Mouse (Mus musculus): ENCODE results near the gene Ppp2r3a. TPM values are rescaled to one million over a fixed set of nuclear protein-coding genes. Genes with fewer than 3 reads are reported as not detected.

The Ppp2r3a gene
- total and polyA plus RNA-seq, 3 experiments = 1.1 to 3.0 TPM; not detected in 1

DNA sequence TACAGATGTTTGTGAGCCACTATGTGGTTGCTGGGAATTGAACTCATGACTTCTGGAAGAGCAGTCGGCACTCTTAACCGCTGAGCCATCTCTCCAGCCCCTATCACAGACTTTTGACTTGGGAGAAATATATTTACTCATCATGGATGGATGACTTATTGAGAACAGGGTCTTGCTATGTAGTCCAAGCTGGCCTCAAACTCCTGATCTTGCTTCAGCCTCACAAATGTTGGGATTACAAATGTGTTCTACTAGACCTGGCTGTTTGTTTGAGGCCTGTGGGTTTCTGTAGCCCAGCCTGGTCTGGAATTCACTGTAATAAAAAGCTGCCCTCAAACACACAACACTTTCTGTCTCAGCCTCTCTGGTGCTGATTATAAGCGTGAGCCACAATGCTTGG is 155.1 kb downstream of the Ppp2r3a start:
- no peak for DNase-seq (ENCODE audit: low read depth, low spot score)
- Histone ChIP-seq H3K27me3 (ENCODE audit: control insufficient read depth in 1 of 2, insufficient read depth in 2 of 2, low read length in 2 of 2) (no peaks in the 10 kb centered on the region), H3K4me1 (ENCODE audit: control insufficient read depth in 1 of 2, insufficient read depth in 2 of 2, low read length in 2 of 2) (peaks cover 5 to 12% of the 10 kb centered on the region in 2 experiments), H3K4me3 (ENCODE audit: control insufficient read depth in 1 of 2, insufficient read depth in 1 of 2, low read depth in 2 of 2, low read length in 2 of 2) (no peak overlapping the region), H3K27ac (ENCODE audit: control insufficient read depth, low read depth, low read length) (no peak overlapping the region), H3K9ac (ENCODE audit: control insufficient read depth, low read depth, low read length, poor library complexity, severe bottlenecking) (no peak overlapping the region), H3K36me3 (ENCODE audit: control insufficient read depth in 1 of 2, insufficient read depth in 2 of 2, low read length in 2 of 2) (peaks cover 10 to 26% of the 10 kb centered on the region in 2 experiments), H3K79me2 (ENCODE audit: control insufficient read depth, insufficient read depth, low read length, poor library complexity) (peaks cover 75% of the 10 kb centered on the region), H3K9me3 (replicated peaks; ENCODE audit: insufficient read depth, low read length) (no peaks in the 10 kb centered on the region)
- TF ChIP-seq NRF1 (IDR thresholded peaks at IDR 0.05; ENCODE audit: insufficient read depth, low read depth, low read length, poor library complexity, severe bottlenecking) (no peak), MYB (IDR thresholded peaks at IDR 0.05; ENCODE audit: low read depth, low read length) (no peak), CTCF (IDR thresholded peaks at IDR 0.05 in 2 of 3, conservative IDR thresholded peaks at IDR 0.05 in 1 of 3; ENCODE audit: control insufficient read depth in 1 of 3, insufficient read depth in 1 of 3, low read depth in 2 of 3, low read length in 3 of 3, poor library complexity in 1 of 3, severe bottlenecking in 1 of 3) (no peak), TBP (IDR thresholded peaks at IDR 0.05; ENCODE audit: low read depth, low read length) (no peak), SMC3 (IDR thresholded peaks at IDR 0.05; ENCODE audit: low read depth, low read length) (no peak), USF1 (IDR thresholded peaks at IDR 0.05; ENCODE audit: low read depth, low read length) (no peak), ZC3H11A (IDR thresholded peaks at IDR 0.05; ENCODE audit: low read depth, low read length) (no peak), E2F4 (IDR thresholded peaks at IDR 0.05; ENCODE audit: borderline replicate concordance, low read depth, low read length) (no peak), BHLHE40 (IDR thresholded peaks at IDR 0.05; ENCODE audit: borderline replicate concordance, low read depth, low read length) (no peak), MEF2A (IDR thresholded peaks at IDR 0.05; ENCODE audit: extremely low read depth, insufficient replicate concordance, low read depth, low read length, poor library complexity, severe bottlenecking) (no peak), TAL1 (IDR thresholded peaks at IDR 0.05; ENCODE audit: low read length) (no peak), GABPA (IDR thresholded peaks at IDR 0.05; ENCODE audit: low read depth, low read length) (no peak), SIN3A (IDR thresholded peaks at IDR 0.05; ENCODE audit: low read length) (no peak), USF2 (IDR thresholded peaks at IDR 0.05; ENCODE audit: borderline replicate concordance in 1 of 2, insufficient read depth in 1 of 2, low read depth in 1 of 2, low read length in 2 of 2) (no peak), POLR2AphosphoS2 (IDR thresholded peaks at IDR 0.05; ENCODE audit: low read length) (no peak)

DNA sequence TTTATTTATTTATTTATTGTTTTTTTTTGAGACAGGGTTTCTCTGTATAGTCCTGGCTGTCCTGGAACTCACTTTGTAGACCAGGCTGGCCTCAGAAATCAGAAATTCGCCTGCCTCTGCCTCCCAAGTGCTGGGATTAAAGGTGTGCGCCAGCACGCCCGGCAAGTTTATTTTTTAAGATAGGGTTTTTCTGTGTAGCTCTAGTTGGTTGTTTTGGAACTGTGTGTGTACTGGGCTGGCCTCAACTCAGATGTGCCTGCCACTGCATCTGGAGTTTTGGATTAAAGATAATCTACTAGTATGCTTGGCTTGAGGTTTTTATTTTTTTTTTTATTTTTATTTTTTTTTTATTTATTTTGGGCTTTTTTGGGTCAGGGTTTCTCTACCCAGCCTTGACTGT is 156.2 kb downstream of the Ppp2r3a start:
- H3K36me3 ChIP-seq (ENCODE audit: control insufficient read depth in 1 of 2, insufficient read depth in 2 of 2, low read length in 2 of 2) = peaks cover 4 to 19% of the 10 kb centered on the region in 2 experiments
- no peak for DNase-seq (ENCODE audit: low read depth, low spot score)

More for the DNA sequence above, 156.2 kb downstream of the Ppp2r3a start:
- Histone ChIP-seq H3K9ac (ENCODE audit: control insufficient read depth, low read depth, low read length, poor library complexity, severe bottlenecking) (no peak overlapping the region), H3K27ac (ENCODE audit: control insufficient read depth, low read depth, low read length) (no peak overlapping the region), H3K9me3 (replicated peaks; ENCODE audit: insufficient read depth, low read length) (no peaks in the 10 kb centered on the region), H3K79me2 (ENCODE audit: control insufficient read depth, insufficient read depth, low read length, poor library complexity) (peaks cover 65% of the 10 kb centered on the region), H3K4me1 (ENCODE audit: control insufficient read depth in 1 of 2, insufficient read depth in 2 of 2, low read length in 2 of 2) (peaks cover 5 to 12% of the 10 kb centered on the region in 2 experiments; a peak in 3 of 4 replicates), H3K4me3 (ENCODE audit: control insufficient read depth in 1 of 2, insufficient read depth in 1 of 2, low read depth in 2 of 2, low read length in 2 of 2) (no peak overlapping the region), H3K27me3 (ENCODE audit: control insufficient read depth in 1 of 2, insufficient read depth in 2 of 2, low read length in 2 of 2) (no peaks in the 10 kb centered on the region)
- TF ChIP-seq SIN3A (IDR thresholded peaks at IDR 0.05; ENCODE audit: low read length) (no peak), USF1 (IDR thresholded peaks at IDR 0.05; ENCODE audit: low read depth, low read length) (no peak), USF2 (IDR thresholded peaks at IDR 0.05; ENCODE audit: borderline replicate concordance in 1 of 2, insufficient read depth in 1 of 2, low read depth in 1 of 2, low read length in 2 of 2) (no peak), GATA1 (IDR thresholded peaks at IDR 0.05; ENCODE audit: low read depth, low read length) (no peak)
